Mouse (Mus musculus): ENCODE data around the gene Adgrd1.

Gene Adgrd1

GRCm38 (mm10) chr5:129155023-129155901 lies 58.7 kb downstream of the Adgrd1 start:
- DNase-seq (ENCODE audit: extremely low read depth, low read depth, low spot score), result no peak

GRCm38 (mm10) chr5:129155902-129156311 lies 59.4 kb downstream of the Adgrd1 start:
- no peak for DNase-seq (ENCODE audit: extremely low read depth, low read depth, low spot score)

DNA sequence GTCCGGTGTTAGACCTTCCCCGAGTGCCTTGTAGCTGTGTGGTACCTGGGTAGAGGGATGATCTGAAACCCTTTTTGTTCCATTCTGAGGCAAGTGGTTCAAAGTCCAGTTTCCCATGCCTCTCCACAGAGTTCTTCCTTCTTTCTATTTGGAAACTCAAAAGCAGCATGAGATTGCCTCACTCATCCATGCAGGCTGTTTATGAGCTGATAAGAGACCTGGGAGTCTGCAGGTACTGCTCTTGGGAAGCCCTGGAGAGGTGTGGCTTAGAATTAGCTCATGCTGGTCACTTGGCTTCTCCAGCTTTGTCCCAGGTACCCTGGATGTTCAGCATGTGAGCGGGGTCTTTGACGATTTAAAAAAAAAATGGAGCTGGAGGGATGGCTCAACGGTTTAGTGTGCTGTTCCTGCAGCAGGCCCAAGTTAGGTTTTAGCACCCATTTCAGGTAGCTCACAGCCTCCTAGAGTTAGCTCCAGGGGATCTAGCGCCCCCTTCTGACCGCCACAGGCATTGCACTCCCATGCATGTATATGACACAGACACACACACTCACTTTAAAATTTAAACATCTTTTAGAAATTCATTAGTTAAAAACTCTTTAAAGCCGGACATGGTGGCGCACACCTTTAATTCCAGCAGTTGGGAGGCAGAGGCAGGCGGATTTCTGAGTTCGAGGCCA lies 65.0 kb downstream of the Adgrd1 start:
- DNase-seq (ENCODE audit: extremely low read depth, low read depth, low spot score), result no peak

- no peak for DNase-seq (ENCODE audit: extremely low read depth, low read depth, low spot score)
These were observed 66.9 kb downstream of the Adgrd1 start for GRCm38 (mm10) chr5:129163416-129163815.

DNA sequence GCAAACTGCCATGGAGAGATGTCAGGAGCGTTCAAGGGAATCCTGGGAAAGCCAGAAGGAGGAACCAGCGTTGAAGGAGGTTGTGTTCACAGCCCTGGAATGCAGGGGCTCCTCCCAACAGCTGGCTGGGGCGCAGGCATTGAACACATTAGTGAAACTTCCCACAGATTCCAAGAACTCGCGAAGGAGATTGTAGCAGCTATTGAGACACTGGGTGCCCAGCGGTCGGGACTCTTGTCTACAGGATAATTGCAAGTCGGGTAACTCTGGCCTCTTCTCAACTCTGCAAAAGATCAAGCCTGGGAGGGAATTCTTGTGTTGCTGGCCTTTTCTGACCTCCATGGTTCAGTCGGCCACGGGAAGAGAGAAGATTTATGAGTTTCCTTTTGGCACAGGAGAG lies 67.5 kb downstream of the Adgrd1 start:
- peak; percentile 40 for DNase-seq (ENCODE audit: extremely low read depth, low read depth, low spot score)

DNA sequence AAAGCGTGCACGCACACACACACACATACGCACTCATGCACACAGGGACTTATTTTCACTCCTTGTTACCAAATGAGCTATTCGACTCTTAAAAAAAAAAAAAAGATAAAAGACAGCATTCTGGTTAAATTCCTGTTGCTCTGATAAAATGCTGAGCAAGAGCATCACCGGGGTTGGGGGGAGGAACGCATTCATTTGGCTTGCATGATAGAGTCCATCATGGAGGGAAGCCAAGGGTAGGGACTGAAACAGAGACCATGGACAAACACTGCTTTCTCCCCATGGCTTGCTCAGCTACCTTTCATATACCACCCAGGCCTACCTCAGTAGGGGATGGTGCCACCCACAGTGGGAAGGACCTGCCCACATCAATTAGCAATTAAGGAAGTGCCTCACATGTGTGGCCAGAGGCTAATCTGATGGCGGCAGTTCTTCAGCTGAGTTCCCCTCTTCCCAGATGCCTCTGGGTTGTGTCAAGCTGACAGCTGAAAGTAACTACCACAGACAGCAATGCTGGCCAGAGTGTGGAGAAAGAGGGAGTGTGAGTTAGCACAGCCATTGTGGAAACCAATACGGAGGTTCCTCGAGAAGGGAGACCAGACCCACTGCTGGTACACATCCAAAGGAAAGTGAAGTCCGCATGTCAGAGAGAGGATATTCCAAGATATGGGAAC lies 68.5 kb downstream of the Adgrd1 start:
- no peak for DNase-seq (ENCODE audit: extremely low read depth, low read depth, low spot score)

- no peak for DNase-seq (ENCODE audit: extremely low read depth, low read depth, low spot score)
These were observed 69.0 kb downstream of the Adgrd1 start for GRCm38 (mm10) chr5:129165595-129165994.

DNA sequence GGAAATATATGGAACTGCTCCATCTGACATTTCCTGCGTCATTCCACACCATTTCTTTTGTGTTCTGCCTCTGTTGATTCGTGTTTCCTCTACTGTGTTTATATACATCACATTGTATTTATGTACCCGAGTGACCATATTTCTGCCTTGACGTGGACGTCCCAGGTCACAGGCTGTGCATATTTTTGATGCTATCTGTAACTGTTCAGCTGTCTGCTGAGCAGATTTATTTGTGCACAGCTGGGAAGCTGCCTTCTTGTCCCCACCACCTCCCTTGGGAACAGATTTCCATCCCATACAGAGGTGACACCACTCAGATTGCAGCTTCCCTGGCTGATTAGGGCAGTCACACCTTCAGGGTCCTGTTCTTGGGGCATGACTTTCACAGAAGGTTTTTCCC lies 72.5 kb downstream of the Adgrd1 start:
- no peak for DNase-seq (ENCODE audit: extremely low read depth, low read depth, low spot score)

- DNase-seq (ENCODE audit: extremely low read depth, low read depth, low spot score), result no peak
These were observed 73.0 kb downstream of the Adgrd1 start for GRCm38 (mm10) chr5:129169567-129169966.

DNA sequence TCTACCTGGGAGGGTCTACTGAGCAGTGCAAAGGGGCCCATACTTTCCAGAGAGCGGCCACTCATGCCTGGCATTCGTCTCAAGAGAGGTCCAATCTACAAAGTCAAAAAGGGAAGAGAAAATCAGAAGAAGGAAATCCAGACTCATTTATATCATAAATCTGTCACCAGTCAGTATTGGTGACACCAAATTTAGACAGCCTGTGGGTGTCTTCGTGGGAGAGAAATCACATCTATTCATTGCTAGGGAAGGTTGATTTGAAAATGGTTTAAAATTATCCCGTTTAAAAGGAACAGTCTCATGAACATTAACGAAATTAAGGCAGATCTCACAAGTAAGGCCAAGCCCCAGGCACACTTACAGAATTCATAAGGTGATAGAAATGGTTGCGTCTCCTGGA lies 76.0 kb downstream of the Adgrd1 start:
- no peak for DNase-seq (ENCODE audit: extremely low read depth, low read depth, low spot score)

DNA sequence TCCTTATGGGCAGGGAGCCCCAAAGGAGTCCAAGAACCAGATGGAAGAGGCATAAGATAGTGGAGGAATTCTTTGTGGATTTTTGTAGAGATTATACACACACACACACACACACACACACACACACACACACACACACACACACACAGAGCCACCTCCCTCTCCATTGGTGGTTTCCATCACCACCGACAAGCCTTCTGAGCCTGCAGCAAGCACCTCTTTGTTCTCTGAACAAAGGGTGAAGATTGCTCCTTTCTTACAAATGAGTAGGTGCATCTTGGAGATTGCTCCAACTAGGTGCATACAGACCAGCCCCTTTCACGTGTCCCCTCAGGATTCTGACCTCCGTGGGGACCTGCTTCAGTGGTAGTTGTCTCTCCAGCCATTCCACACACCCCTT lies 79.4 kb downstream of the Adgrd1 start:
- DNase-seq (ENCODE audit: extremely low read depth, low read depth, low spot score), result no peak

- no peak for DNase-seq (ENCODE audit: extremely low read depth, low read depth, low spot score)
These were observed 81.4 kb downstream of the Adgrd1 start for GRCm38 (mm10) chr5:129177697-129178511.

DNA sequence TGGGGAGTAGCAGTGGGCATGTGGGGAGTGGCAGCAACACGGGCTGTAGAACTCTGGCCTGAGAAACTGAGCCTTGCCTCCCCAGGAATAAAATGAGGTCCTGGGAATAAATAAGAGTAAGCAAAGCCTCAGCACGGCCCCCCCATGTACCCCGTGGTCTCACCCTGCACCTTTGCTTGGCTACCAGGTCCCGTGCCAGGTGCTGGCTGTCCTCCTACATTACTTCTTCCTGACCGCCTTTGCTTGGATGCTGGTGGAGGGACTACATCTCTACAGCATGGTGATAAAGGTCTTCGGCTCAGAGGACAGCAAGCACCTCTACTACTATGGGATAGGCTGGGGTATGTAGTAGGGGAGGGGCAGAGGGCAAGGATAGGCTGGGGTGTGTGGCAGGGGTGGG lies 82.8 kb downstream of the Adgrd1 start:
- no peak for DNase-seq (ENCODE audit: extremely low read depth, low read depth, low spot score)

GRCm38 (mm10) chr5:129179995-129180714 lies 83.6 kb downstream of the Adgrd1 start:
- no peak for DNase-seq (ENCODE audit: extremely low read depth, low read depth, low spot score)

DNA sequence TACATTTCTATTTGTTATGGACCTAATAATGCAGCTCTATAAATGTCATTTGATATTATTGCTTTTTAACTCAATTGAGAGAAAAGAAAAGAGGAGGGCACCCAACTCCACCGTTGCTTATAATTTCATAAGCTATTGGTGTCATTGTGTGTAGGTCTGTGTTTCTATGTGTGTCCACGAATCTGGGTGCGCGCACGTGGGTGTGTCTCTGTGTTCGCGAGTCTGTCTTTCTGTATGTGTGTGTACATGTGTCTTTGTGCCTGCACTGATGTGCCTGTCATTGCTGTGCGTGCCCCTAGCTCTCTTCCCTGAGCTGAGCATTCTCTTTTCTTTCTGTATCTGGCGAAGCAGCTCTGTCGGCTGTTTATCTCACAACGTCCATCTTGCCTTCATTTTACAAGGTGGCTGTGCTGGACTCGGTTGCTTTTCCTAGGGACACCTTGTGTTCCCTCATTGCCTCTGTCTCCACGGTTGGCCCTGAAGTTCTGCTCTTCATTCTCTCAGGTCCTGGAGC lies 84.2 kb downstream of the Adgrd1 start:
- no peak for DNase-seq (ENCODE audit: extremely low read depth, low read depth, low spot score)

GRCm38 (mm10) chr5:129181450-129181849 lies 84.9 kb downstream of the Adgrd1 start:
- no peak for DNase-seq (ENCODE audit: extremely low read depth, low read depth, low spot score)

DNA sequence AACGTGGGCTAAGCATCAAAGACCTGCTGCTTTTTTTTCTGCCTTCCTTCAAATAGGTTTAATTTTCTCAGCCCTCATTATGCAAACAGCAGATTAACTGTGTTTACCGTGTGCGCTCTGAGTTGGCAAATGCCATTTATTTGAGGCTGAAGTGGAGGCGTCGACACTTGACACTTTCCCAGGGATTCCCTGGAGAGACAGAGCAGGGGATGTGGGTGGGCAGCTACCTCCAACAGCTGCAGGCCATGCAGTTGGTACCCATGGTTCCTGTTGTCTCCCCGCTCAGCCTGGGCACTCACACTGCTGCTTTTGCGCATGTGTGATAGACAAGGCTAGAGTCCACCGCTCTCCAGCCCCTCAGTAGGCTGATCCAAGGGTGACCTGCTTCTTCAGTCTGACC lies 86.0 kb downstream of the Adgrd1 start:
- no peak for DNase-seq (ENCODE audit: extremely low read depth, low read depth, low spot score)

DNA sequence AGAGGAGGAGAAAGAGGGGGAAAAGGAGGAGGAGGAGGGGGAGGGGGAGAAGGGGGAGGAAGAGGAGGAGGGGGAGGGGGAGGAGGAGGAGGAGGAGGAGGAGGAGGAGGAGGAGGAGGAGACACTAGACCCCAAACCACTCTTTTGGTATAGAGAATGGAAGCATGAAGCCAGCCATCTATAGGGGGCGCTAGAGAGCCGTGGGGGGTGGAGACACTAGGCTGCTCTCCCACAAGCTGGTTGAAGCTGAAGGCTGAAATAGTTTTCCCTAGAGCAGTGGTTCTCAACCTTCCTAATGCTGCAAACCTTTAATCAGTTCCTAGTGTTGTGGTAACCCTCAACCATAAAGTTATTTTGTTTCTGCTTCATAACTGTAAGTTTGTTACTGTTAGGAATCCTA lies 89.7 kb downstream of the Adgrd1 start:
- DNase-seq (ENCODE audit: extremely low read depth, low read depth, low spot score), result no peak

GRCm38 (mm10) chr5:129186926-129187325 lies 90.4 kb downstream of the Adgrd1 start:
- no peak for DNase-seq (ENCODE audit: extremely low read depth, low read depth, low spot score)

DNA sequence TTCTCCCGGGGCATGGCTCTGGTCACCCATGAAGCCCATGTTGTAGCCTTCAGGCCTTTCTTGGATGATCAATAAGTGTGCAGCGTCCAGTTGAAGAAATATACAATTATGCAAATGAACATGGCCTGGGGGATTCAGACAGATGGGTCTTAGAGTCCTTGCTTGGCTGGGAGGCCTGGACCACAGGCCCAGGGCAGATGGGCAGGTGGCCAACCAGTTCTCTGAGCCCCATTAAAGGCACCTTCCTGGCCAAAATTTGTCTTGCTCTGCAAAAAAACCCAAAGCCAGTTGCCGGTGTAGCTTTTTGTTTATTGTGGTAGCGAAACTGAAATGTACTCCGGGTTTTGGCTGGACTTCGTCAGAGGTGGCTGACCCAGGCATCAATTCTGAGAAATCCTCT lies 92.5 kb downstream of the Adgrd1 start:
- no peak for DNase-seq (ENCODE audit: extremely low read depth, low read depth, low spot score)
